Mouse (Mus musculus) spleen, adult 12 weeks (tissue): ENCODE results near the gene Rplp1.

ENCODE experiments used
- DNase-seq: peaks from one replicate; pipeline ENCODE4 v3.0.0; 2022; ENCODE audit warnings: low spot score

The Rplp1 gene

GRCm38 (mm10) chr9:61877373-61878112 lies 36.8 kb downstream of the Rplp1 start:
- no peak for DNase-seq

GRCm38 (mm10) chr9:61873325-61873724 lies 41.0 kb downstream of the Rplp1 start:
- DNase-seq, result no peak

DNA sequence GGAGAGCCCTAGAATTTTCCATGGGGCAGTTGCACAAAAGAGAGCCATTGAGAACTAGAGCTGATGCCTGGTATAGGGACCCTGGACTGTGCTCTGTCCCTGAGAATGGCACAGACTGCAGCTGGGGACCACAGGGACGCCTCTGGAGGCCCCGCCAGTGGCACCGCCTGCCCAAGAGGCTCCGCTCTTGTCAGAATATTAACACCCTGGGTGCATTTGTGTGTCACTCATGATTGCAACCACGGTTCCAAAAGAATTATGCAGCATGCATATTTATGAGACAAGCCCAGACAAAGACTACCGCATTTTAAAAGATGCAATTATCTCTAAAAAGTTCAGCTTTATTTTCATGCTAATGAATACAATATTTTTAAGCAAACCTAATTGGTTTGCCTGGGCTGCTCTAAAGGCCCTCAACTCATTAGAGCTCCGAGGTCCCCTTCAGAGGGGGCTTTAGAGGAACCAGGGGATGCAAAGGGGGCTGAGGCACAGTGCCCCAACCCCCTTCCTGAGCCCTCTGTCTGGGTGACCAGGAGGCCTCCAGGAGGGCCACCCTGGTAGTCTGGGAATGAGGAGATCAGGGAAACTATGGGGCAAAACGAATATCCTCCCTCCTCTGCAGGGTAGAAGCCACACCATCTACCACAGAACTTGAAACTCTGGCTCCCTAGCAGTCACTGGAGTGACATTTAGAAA lies 41.9 kb downstream of the Rplp1 start:
- no peak for DNase-seq

- no peak for DNase-seq
Measured at GRCm38 (mm10) chr9:61871839-61872238, 42.5 kb downstream of the Rplp1 start.

- no peak for DNase-seq
Measured at GRCm38 (mm10) chr9:61867659-61868058, 46.7 kb downstream of the Rplp1 start.
